Mouse (Mus musculus) mouse embryonic stem cell (cell line): ENCODE measurements around the gene Gm20715.

Source experiments
- in situ Hi-C, 2 experiments: fragments of 300-500 bp; cut with MboI; formaldehyde crosslinking; loops; 1 replicate in 1 of 2; 3 replicates in 1 of 2; pipeline ENCODE4 v1.14.3; 2019 to 2020; ENCODE audit warnings: low sequenced_read_pairs in 2 of 2, low pct_unique_long_range_greater_than_20kb in 1 of 2, mixed read lengths in 1 of 2; ENCODE audit not compliant: unreplicated experiment in 1 of 2

Gene Gm20715

DNA sequence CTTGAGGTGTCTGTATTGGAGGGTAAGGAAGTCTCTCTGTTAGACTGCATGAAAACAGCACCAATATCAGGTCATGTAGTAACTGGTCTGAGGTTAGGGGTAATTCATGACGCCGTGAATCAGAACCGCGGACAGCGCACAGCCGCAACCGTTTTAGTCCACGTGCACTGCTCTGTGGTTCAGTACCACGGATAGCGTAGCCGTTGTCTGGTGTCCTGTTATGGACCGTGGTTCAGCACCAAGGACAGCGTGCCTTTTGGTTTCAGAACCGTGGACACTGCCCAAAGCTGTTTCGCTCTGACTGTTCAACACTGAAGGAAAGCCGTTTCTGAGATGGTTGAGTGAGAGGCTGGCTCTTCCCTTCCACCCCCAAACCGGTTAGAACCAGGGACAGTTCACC is at the start of gene Gm20715:
Gene Gm20715, plus strand, starts transcription at position 235 of the 400 bp plus-strand sequence.
- in situ Hi-C loops = loop anchor here in 1 of 2 experiments (10.0 kb wide), 1 partner anchor 55 kb away; no protein-coding TSS in a partner anchor

DNA sequence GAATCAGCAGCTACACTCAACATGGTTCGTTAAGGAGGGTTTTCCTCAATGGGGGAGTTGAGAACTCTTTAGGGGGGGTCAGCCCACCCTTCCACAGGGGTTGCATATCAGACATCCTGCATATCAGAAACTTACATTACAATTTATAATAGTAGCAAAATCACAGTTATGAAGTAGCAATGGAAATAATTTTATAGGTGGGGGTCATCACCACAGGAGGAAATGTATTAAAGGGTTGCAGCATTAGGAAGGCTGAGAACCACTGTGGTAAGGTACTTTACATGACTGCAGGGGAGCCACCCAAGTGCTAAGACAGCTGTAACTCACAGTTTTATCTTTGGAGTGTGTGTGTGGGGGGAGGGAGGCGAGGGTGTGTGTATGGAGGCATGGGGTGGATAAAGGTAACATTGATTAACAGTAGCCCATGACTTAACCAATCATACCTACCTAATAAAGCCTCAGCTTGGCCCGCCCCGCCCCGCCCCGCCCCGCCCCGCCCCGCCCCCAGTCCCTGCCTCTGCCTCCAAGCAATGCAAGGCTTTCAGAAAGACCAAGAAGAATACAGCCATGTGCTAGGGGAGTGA is 49.5 kb upstream of the Gm20715 start:
- in situ Hi-C loops = loop anchor here in 1 of 2 experiments (25.0 kb wide), 1 partner anchor 927 kb away; the partner anchor contains the start of gene Gm45844

DNA sequence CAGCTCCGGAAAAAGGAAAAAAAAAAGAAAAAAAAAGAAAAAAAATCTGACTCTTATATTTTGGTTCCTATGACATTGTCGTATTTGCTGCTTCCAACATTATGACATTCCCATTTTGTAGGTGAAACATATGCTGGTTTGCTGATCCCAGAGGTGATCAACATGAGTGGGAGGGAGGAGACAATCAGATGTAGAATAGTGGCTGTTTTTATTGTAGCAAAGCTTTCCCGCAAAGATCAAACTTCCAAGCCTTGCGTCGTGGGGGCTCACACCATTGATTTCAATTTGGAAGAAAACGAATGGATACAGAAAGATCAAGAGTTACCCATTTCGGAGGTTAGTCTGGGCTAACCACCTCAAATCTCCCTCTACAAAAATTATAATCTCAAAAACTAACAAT is 48.3 kb upstream of the Gm20715 start:
- in situ Hi-C loops = loop anchor here in 1 of 2 experiments (25.0 kb wide), 1 partner anchor 926 kb away; the partner anchor contains the start of gene Gm45844

DNA sequence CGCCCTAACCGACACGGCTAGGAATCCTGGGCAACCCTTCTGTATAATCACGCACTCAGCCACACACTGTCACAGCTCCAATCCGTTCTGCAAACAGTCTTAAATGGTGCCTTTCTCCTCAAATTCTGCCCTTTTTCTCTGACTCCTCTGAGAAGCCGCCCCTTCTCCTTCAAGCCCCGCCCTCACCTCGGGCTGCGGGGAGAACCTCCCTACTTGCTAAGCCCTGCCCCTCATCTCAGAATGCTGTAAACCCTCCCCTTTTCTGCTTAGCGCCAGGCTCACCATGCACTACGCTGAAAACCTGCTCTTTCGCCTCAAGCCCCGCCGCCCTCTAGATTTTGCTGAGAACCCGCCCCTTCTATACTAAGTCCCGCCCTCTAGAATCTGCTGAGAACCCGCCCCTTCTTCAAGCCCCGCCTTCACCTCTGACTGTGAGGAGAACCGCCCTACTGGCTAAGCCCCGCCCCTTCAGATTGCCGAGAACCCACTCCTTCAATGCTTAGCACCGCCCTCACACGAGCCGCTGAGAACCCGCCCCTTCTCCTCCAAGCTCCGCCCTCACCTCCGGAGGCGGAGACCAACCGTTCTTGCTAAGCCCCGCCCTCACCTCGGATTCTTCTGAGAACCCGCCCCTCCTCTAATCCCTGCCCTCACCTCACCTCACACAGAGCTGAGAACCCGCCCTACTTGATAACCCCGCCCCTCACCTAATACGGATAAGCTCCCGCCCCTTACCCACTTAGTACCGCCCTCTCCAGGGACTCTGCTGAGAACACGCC is 47.6 kb upstream of the Gm20715 start:
- in situ Hi-C loops = loop anchor here in 1 of 2 experiments (25.0 kb wide), 1 partner anchor 925 kb away; the partner anchor contains the start of gene Gm45844

DNA sequence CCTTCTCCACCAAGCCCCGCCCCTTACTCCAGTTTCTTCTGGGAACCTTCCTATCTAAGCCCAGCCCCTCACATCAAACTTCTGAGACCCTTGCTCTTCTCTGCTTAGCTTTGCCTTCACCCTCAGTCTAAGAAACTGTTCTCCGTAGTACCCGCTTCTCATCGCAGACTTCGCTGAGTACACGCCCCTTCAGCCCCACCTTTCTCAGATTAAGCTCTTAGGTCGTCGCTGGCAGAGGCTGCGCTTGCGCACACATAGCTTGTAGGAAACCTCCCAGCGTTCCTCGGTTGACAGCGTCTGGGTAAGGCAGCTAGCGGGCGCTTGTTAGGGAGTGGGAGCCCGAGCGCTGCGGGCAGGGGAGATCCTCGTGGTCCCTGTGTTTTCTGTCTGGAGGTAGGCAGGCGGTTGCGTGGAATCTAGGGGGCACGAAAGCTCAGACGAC is 47.0 kb upstream of the Gm20715 start, which contains the start of gene Zfp78:
Gene Zfp78, plus strand, starts transcription at position 234 of the 442 bp plus-strand sequence.
- in situ Hi-C loops = loop anchor here in 1 of 2 experiments (25.0 kb wide), 1 partner anchor 924 kb away; the partner anchor contains the start of gene Gm45844

DNA sequence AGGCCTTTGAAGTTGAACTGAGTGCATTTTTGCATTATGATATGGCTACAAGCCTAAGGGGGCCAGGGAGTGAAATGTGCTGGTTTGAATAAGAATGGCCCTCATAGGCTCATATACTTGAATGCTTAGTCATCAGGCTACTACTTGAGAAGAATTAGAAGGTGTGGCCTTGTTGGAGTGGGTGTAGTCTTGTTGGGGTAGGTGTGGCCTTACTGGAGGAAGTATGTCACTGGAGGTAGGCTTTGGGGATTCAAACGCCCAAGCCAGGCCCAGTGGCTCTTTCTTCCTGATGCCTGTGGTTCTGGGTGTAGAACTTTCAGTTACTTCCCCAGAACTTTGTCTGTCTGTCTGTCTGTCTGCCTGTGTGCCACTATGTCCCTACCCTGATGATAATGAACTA is 45.3 kb upstream of the Gm20715 start:
- in situ Hi-C loops = loop anchor here in 1 of 2 experiments (25.0 kb wide), 1 partner anchor 923 kb away; the partner anchor contains the start of gene Gm45844

DNA sequence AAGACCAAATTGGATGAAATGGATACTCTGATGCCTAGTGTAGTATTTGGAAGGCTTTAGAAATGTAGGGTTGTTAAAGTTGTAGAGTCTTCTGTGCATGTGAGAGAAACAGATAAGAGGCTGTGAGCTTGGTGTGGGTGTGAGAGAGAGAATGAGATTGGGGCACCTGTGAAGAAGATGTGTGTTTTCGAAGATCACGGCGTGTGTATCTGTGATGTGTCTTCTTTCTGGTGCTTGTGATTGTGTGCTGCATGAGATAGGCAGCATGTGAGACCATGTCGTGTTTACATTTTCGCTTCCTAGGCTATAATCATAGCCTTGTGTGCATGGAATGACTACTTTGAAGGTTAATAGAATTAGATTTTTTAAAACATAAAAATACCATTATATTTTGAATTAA is 42.9 kb upstream of the Gm20715 start:
- in situ Hi-C loops = loop anchor here in 1 of 2 experiments (25.0 kb wide), 1 partner anchor 920 kb away; the partner anchor contains the start of gene Gm45844

DNA sequence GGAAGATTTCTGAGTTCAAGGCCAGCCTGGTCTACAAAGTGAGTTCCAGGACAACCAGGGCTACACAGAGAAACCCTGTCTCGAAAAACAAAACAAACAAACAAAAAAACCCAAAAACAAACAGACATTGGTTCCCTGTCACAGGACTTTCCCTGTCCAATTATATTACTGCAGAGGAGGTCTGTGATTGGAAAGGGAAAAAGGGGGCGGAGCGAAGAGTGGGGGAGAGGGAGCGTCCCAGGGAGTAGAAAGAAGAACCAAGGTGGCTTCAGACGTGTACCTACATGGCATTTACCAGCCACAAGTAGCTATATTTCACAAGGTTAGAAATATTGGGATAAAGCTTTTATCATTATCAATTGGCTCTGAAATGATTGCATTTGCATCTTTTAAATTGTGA is 41.9 kb upstream of the Gm20715 start:
- in situ Hi-C loops = loop anchor here in 1 of 2 experiments (25.0 kb wide), 1 partner anchor 919 kb away; the partner anchor contains the start of gene Gm45844

DNA sequence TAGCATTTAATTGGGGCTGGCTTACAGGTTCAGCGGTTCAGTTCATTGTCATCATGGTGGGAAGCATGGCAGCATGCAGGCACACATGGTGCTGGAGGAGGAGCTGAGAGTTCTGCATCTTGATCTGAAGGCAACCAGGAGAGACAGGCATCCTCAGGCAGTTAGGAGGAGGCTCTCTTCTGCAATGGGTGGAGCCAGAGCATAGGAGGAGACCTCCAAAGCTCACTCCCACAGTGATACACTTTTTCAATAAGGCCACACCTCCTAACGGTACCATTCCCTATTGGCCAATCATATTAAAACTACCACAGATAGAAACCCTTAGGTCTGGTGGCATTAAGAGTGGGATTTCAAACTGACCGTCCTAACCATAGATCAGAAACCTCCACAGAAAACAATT is 40.6 kb upstream of the Gm20715 start:
- in situ Hi-C loops = loop anchor here in 1 of 2 experiments (25.0 kb wide), 1 partner anchor 918 kb away; the partner anchor contains the start of gene Gm45844

DNA sequence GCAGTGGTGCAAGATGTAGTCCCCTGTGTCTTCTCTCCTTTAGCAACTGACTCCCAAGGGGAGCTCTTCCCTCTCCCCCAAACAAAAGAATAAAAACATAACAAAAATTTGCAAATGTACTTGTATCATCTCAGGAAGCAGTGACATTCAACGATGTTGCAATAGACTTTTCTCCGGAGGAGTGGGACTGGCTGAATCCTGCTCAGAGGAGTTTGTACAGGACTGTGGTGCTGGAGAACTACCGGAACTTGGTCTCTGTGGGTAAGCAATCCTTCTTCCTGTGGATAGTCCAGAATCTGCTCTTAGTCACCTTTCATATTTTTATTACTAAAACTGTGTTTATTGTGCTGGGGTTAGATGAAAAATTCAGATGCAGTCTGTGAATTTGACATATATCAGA is 37.1 kb upstream of the Gm20715 start:
- in situ Hi-C loops = loop anchor here in 1 of 2 experiments (25.0 kb wide), 1 partner anchor 914 kb away; the partner anchor contains the start of gene Gm45844

DNA sequence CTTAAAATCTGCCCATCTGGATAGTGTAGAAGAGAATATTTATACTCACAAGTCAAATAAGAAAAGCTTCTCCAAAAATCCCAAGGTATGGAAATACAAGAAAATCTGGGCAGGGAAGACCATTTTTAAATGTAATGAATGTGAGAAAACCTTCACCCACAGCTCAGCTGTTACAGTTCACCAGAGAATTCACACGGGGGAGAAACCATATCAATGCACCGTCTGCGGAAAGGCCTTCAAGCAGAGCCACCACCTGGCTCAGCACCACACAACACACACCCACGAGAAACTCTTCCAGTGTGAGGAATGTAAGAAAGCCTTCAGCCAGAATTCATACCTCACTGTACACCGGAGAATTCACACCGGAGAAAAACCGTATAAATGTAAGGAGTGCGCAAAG is 31.6 kb upstream of the Gm20715 start:
- in situ Hi-C loops = no loop called here

DNA sequence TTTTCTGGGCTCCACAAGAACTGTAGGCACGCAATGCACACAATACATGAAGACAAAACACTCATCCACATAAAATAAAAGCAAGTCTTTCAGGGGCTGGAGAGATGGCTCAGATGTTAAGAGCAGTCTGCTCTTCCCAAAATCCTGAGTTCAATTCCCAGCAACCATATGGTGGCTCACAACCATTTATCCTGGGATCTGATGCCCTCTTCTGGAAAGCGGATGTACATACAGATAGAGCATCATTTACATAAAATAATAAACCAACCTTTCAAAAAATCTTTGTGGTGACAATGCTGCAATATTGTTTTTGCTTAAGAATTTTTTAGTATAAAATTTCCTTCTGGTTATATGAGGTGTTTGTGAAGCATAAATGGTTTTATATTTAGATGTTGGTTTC is 28.6 kb upstream of the Gm20715 start:
- in situ Hi-C loops = no loop called here

DNA sequence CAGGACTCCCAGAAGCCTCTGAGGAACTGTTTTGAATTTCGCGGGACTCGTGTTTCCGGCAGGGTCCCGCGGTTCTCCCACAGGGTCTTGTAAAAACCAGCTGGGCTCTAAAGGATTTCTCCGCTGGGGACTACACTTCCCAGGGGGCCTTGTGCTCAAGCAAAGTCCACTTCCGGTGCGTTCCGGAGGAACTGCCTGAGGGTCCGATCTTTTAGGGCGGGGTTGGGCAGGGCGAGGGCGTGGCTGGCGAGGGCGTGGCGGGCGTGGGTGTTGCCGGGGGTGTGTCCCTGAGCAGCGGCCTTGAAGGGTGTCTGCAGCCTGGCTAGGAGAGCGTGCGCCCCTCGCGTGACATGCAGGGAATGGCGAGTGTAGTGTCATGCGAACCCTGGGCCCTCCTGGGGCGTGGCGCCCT is 27.0 kb upstream of the Gm20715 start, which contains the start of gene Zfp28:
Gene Zfp28, plus strand, starts transcription at position 252 of the 412 bp plus-strand sequence.
- in situ Hi-C loops = no loop called here

DNA sequence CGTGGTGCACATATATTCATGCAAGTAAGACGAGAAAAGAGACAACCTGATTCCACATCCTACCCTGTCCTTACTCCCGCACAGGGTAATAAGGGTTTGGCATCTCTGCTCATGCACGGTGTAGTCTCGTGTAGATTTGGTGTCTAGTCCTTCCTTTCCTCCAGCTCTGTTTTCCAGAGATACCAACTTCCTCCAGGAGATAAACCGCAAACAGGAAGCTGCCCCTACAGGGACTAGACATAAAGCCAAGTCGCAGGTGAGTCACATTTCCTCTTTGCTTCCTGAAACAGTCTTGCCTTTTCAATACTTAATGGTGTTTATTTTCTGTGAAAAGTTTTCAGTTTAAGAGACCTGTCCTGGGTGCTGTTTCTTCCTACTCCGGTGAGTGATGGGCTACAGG is 26.1 kb upstream of the Gm20715 start:
- in situ Hi-C loops = no loop called here

DNA sequence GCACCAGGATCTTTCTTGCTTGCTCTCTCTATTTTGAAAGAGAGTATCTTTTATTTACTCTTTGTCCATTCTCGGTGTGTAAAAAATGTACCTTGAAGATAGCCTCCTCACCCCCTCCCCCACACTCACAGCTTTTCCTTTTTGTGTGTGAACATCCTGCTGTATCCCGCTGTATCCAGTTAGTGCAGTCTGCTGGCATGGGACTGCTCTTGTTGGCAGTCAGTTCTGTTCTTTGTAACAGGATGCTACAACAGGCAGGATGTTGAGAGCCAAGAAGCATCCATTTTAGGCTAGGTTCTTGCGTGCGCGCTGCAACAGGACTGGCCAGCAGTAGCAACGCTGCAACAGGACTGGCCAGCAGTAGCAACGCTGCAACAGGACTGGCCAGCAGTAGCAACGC is 23.1 kb upstream of the Gm20715 start:
- in situ Hi-C loops = no loop called here

DNA sequence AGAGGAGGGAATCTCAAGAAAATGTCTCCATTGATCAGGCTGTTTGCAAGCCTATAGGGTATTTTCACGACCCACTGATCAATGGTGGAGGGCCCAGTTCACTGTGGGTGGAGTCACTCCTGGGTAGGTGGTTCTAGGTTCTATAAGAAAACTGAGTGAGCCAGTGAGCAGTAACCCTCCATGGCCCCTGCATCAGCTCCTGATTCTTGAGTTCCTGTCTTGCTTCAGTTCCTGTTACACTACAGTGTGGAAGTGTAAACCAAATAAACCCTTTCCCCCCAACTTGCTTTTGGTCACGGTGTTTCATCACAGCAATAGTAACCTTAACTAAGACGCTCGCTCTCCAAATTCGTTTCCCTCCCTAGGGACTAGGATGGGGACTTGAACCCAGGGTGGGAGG is 21.1 kb upstream of the Gm20715 start:
- in situ Hi-C loops = no loop called here

DNA sequence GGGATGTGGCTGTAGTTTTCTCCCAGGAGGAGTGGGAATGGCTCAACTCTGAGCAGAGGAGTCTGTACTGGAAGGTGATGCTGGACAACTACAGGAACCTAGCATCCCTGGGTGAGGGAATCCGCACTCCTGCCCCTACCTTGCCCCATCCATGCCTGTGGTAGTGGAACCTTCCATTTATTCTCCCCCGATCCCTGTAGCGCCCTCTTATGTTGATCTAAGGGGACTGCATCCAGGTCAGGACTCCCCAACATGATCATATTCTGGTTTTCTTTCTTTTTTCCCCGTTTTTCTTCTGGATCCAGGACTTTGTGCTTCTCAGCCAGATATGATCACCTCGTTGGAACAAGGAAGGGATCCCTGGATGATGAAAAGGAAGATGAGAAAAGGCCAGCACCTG is 20.6 kb upstream of the Gm20715 start:
- in situ Hi-C loops = no loop called here

DNA sequence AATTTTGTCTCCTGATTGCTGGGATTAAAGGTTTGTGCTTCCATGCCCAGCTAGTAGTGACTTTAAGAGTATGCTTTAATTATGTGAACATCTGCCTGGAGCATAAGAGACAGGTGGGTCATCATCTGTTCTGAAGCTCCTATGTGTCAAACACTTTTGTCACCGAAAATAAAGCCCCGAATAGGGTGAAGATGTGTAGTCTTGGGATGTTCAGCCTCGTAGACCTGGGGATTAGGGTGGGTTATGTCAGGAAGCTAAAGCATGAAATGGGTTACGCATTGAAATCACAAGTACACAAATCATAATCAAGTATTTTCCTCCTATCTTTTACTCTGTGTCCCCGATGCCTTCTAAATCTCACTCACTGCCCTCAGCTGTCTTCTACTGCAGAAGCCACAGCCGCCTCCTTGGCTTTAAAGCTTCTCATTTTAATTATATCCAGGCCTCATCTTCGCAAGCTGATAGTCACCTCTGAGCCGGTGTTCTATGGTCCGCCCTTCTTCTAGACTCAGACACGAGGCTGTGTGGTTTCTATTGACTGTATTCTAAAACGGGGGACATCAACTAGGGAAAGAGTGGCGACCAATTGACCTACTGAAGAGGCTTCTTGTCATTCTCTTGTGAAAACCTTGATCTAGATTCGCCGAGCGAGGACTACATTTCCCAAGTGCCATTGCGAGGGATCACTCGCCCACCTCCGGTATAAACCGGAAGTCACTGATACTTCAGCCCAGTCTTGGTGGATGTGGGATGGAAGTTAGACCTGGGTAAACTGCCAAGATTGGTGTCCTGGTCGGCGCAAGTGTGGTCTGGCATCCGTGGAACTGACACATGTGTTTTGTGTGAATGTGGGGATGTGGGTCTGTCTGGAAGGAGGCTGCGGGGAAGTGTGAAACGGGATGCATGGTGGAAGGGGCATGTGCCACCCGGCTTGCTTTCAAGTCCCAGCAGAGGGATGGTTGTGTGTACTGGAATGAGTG is 11.8 kb upstream of the Gm20715 start, which contains the start of gene Smim17:
Gene Smim17, plus strand, starts transcription at position 720 of the 980 bp plus-strand sequence.
- in situ Hi-C loops = no loop called here
